Mouse (Mus musculus) MEL (cell line): ENCODE data around the gene Zcchc24. TPM values are rescaled to one million over a fixed set of nuclear protein-coding genes. Genes with fewer than 3 reads are reported as not detected.

Experiments used
- DNase-seq: peaks from one replicate; pipeline ENCODE4 v3.0.0; 2011; ENCODE audit warnings: low read depth, low spot score
- H3K27ac ChIP-seq: 2 replicates; pipeline ENCODE4 v1.5.1; 2012; ENCODE audit warnings: low read depth, mild to moderate bottlenecking, control low read depth, low read length, moderate library complexity; ENCODE audit not compliant: control insufficient read depth
- H3K27me3 ChIP-seq, 2 experiments: fragments of 150-350 bp in 1 of 2; sonication (generic) in 1 of 2; 2 replicates each; pipeline ENCODE4 v1.6.1; 2012; ENCODE audit warnings: low read length in 2 of 2, mild to moderate bottlenecking in 2 of 2, improper control_type of control experiment in 1 of 2, moderate library complexity in 1 of 2; ENCODE audit not compliant: insufficient read depth in 2 of 2, control insufficient read depth in 1 of 2
- H3K36me3 ChIP-seq, 2 experiments: 2 replicates each; pipeline ENCODE4 v1.6.1; 2012 to 2014; ENCODE audit warnings: low read length in 2 of 2, improper control_type of control experiment in 1 of 2, inconsistent platforms in 1 of 2, mild to moderate bottlenecking in 1 of 2; ENCODE audit not compliant: insufficient read depth in 2 of 2, control insufficient read depth in 1 of 2
- H3K4me1 ChIP-seq, 2 experiments: fragments of 150-350 bp in 1 of 2; sonication (generic) in 1 of 2; 2 replicates each; pipeline ENCODE4 v1.6.1; 2012; ENCODE audit warnings: low read length in 2 of 2, improper control_type of control experiment in 1 of 2, mild to moderate bottlenecking in 1 of 2; ENCODE audit not compliant: insufficient read depth in 2 of 2, control insufficient read depth in 1 of 2
- H3K4me3 ChIP-seq, 2 experiments: fragments of 150-350 bp in 1 of 2; sonication (generic) in 1 of 2; 2 replicates each; pipeline ENCODE4 v1.5.1; 2012; ENCODE audit warnings: low read depth in 2 of 2, low read length in 2 of 2, mild to moderate bottlenecking in 2 of 2, moderate library complexity in 2 of 2, control low read depth in 1 of 2, improper control_type of control experiment in 1 of 2; ENCODE audit not compliant: control insufficient read depth in 1 of 2, insufficient read depth in 1 of 2
- H3K79me2 ChIP-seq: 2 replicates; pipeline ENCODE4 v1.6.1; 2012; ENCODE audit warnings: mild to moderate bottlenecking, low read length, moderate library complexity; ENCODE audit not compliant: control insufficient read depth, poor library complexity, insufficient read depth
- H3K9ac ChIP-seq: 2 replicates; pipeline ENCODE4 v1.6.1; 2012; ENCODE audit warnings: low read depth, mild to moderate bottlenecking, control low read depth, low read length, moderate library complexity; ENCODE audit not compliant: control insufficient read depth, poor library complexity, severe bottlenecking
- H3K9me3 ChIP-seq: fragments of 150-350 bp; sonication (generic); replicated peaks from 2 replicates; pipeline ENCODE4 v1.6.1; 2012; ENCODE audit warnings: mild to moderate bottlenecking, low read length, improper control_type of control experiment, moderate library complexity; ENCODE audit not compliant: insufficient read depth
- BHLHE40 ChIP-seq: IDR thresholded peaks from 2 replicates; pipeline ENCODE4 v1.6.1; 2012; ENCODE audit warnings: low read depth, mild to moderate bottlenecking, inconsistent platforms, low read length, improper control_type of control experiment, borderline replicate concordance
- CTCF ChIP-seq, 3 experiments: IDR thresholded peaks in 2 of 3; conservative IDR thresholded peaks in 1 of 3; 2 replicates each; pipeline ENCODE4 v1.5.1; 2011 to 2012; ENCODE audit warnings: low read length in 3 of 3, low read depth in 2 of 3, mild to moderate bottlenecking in 2 of 3, improper control_type of control experiment in 1 of 3, inconsistent platforms in 1 of 3, mixed read lengths in 1 of 3, moderate library complexity in 1 of 3; ENCODE audit not compliant: control insufficient read depth in 1 of 3, insufficient read depth in 1 of 3, poor library complexity in 1 of 3, severe bottlenecking in 1 of 3
- E2F4 ChIP-seq: IDR thresholded peaks from 2 replicates; pipeline ENCODE4 v1.6.1; 2011; ENCODE audit warnings: low read depth, low read length, improper control_type of control experiment, borderline replicate concordance
- ELF1 ChIP-seq: IDR thresholded peaks from 2 replicates; pipeline ENCODE4 v1.6.1; 2014; ENCODE audit warnings: low read depth, mild to moderate bottlenecking, inconsistent platforms, low read length, improper control_type of control experiment, moderate library complexity
- ETS1 ChIP-seq: IDR thresholded peaks from 2 replicates; pipeline ENCODE4 v1.6.1; 2012; ENCODE audit warnings: low read depth, mild to moderate bottlenecking, inconsistent platforms, low read length, improper control_type of control experiment, moderate library complexity
- GATA1 ChIP-seq: IDR thresholded peaks from 2 replicates; pipeline ENCODE4 v1.6.1; 2011; ENCODE audit warnings: low read depth, low read length, improper control_type of control experiment
- HCFC1 ChIP-seq: IDR thresholded peaks from 2 replicates; pipeline ENCODE4 v1.6.1; 2012; ENCODE audit warnings: low read depth, mild to moderate bottlenecking, inconsistent platforms, low read length, improper control_type of control experiment, moderate library complexity
- KAT2A ChIP-seq: conservative IDR thresholded peaks from 2 replicates; pipeline ENCODE4 v1.6.1; 2012; ENCODE audit warnings: low read depth, low read length, improper control_type of control experiment, inconsistent platforms
- MAFK ChIP-seq: IDR thresholded peaks from 2 replicates; pipeline ENCODE4 v1.6.1; 2011; ENCODE audit warnings: low read depth, mild to moderate bottlenecking, low read length, improper control_type of control experiment, borderline replicate concordance
- MAZ ChIP-seq: IDR thresholded peaks from 2 replicates; pipeline ENCODE4 v1.6.1; 2012; ENCODE audit warnings: low read depth, mild to moderate bottlenecking, inconsistent platforms, low read length, improper control_type of control experiment
- MYB ChIP-seq: IDR thresholded peaks from 2 replicates; pipeline ENCODE4 v1.6.1; 2011; ENCODE audit warnings: mild to moderate bottlenecking, low read depth, low read length, improper control_type of control experiment
- NRF1 ChIP-seq: IDR thresholded peaks from 2 replicates; pipeline ENCODE4 v1.6.1; 2014; ENCODE audit warnings: low read depth, mild to moderate bottlenecking, inconsistent platforms, low read length, improper control_type of control experiment, moderate library complexity; ENCODE audit not compliant: poor library complexity, insufficient read depth, severe bottlenecking
- POLR2A ChIP-seq, 2 experiments: IDR thresholded peaks; 2 replicates each; pipeline ENCODE4 v1.6.1; 2011 to 2012; ENCODE audit warnings: low read length in 2 of 2, mild to moderate bottlenecking in 2 of 2, control low read depth in 1 of 2, improper control_type of control experiment in 1 of 2, low read depth in 1 of 2, moderate library complexity in 1 of 2; ENCODE audit not compliant: control insufficient read depth in 1 of 2, insufficient read depth in 1 of 2, poor library complexity in 1 of 2
- POLR2AphosphoS5 ChIP-seq: IDR thresholded peaks from 2 replicates; pipeline ENCODE4 v1.6.1; 2012; ENCODE audit warnings: low read depth, borderline replicate concordance, mild to moderate bottlenecking, inconsistent platforms, low read length, moderate library complexity, mixed read lengths
- SMC3 ChIP-seq: IDR thresholded peaks from 2 replicates; pipeline ENCODE4 v1.6.1; 2011; ENCODE audit warnings: low read depth, low read length, improper control_type of control experiment
- TAL1 ChIP-seq: IDR thresholded peaks from 2 replicates; pipeline ENCODE4 v1.6.1; 2012; ENCODE audit warnings: mild to moderate bottlenecking, inconsistent platforms, low read length, moderate library complexity, mixed read lengths
- USF2 ChIP-seq, 2 experiments: IDR thresholded peaks; 2 replicates each; pipeline ENCODE4 v1.6.1; 2011 to 2012; ENCODE audit warnings: improper control_type of control experiment in 2 of 2, low read length in 2 of 2, borderline replicate concordance in 1 of 2, inconsistent platforms in 1 of 2, low read depth in 1 of 2, mild to moderate bottlenecking in 1 of 2; ENCODE audit not compliant: insufficient read depth in 1 of 2
- ZKSCAN1 ChIP-seq: IDR thresholded peaks from 2 replicates; pipeline ENCODE4 v1.6.1; 2012; ENCODE audit warnings: low read depth, mild to moderate bottlenecking, inconsistent platforms, low read length, improper control_type of control experiment, moderate library complexity
- ZNF384 ChIP-seq: IDR thresholded peaks from 2 replicates; pipeline ENCODE4 v1.6.1; 2012; ENCODE audit warnings: low read depth, mild to moderate bottlenecking, inconsistent platforms, low read length, improper control_type of control experiment
- polyA plus RNA-seq, 2 experiments: library from polyadenylated mRNA; stranded (reverse) in 1 of 2; unstranded in 1 of 2; fragments of >175 nt in 1 of 2; fragments of >200 nt in 1 of 2; gene quantifications; 2 replicates each; pipeline versions ENCODE4 v1.2.1 to v1.2.4; 2012; ENCODE audit warnings: low replicate concordance in 2 of 2, low read depth in 1 of 2; ENCODE audit not compliant: insufficient read length in 2 of 2, insufficient read depth in 1 of 2, missing spikeins in 1 of 2
- total RNA-seq: library from RNA; depleted of rRNA; stranded (reverse); fragments of 300-350 nt; gene quantifications from 2 replicates; pipeline ENCODE4 v1.2.3, GENCODE M21; 2012

The Zcchc24 gene
- total and polyA plus RNA-seq, 3 experiments = 2.3 to 8.7 TPM; not detected in 1

- Histone ChIP-seq H3K79me2 (no peaks in the 10 kb centered on the region), H3K9ac (no peak overlapping the region), H3K4me3 (no peak overlapping the region), H3K9me3 (no peaks in the 10 kb centered on the region), H3K27me3 (peaks cover 0 to 4% of the 10 kb centered on the region in 2 experiments; a peak in 1 of 4 replicates), H3K27ac (no peak overlapping the region), H3K4me1 (no peaks in the 10 kb centered on the region), H3K36me3 (no peaks in the 10 kb centered on the region; a peak in 1 of 4 replicates)
- no peak for DNase-seq
- no peak for TF ChIP-seq BHLHE40
Measured at GRCm38 (mm10) chr14:25686216-25686945, 82.5 kb downstream of the Zcchc24 start.

- no peak for TF ChIP-seq NRF1
- no peak for TF ChIP-seq HCFC1
- TF ChIP-seq ZNF384 = no peak
- TF ChIP-seq CTCF (IDR thresholded peaks at IDR 0.05 in 2 of 3, conservative IDR thresholded peaks at IDR 0.05 in 1 of 3; ENCODE audit: control insufficient read depth in 1 of 3, insufficient read depth in 1 of 3, low read depth in 2 of 3, low read length in 3 of 3, poor library complexity in 1 of 3, severe bottlenecking in 1 of 3) = no peak
- no peak for TF ChIP-seq MYB
- TF ChIP-seq, all 39 proteins: peak for 0
- H3K27me3 ChIP-seq = peaks cover 0 to 4% of the 10 kb centered on the region in 2 experiments; a peak in 3 of 4 replicates
- no peak for DNase-seq
Measured at GRCm38 (mm10) chr14:25682020-25682419, 86.8 kb downstream of the Zcchc24 start.

GRCm38 (mm10) chr14:25679625-25680024 is 89.2 kb downstream of the Zcchc24 start:
- no peak overlapping the region for H3K27ac ChIP-seq
- H3K9me3 ChIP-seq = no peaks in the 10 kb centered on the region
- no peak overlapping the region for H3K9ac ChIP-seq
- no peak overlapping the region for H3K4me3 ChIP-seq
- peaks cover 0 to 4% of the 10 kb centered on the region in 2 experiments; a peak in 3 of 4 replicates for H3K27me3 ChIP-seq
- TF ChIP-seq MAZ (no peak), ELF1 (no peak), E2F4 (no peak), USF2 (IDR thresholded peaks at IDR 0.05; ENCODE audit: borderline replicate concordance in 1 of 2, insufficient read depth in 1 of 2, low read depth in 1 of 2, low read length in 2 of 2) (no peak), POLR2A (IDR thresholded peaks at IDR 0.05; ENCODE audit: control insufficient read depth in 1 of 2, insufficient read depth in 1 of 2, low read depth in 1 of 2, low read length in 2 of 2, poor library complexity in 1 of 2) (no peak), MYB (no peak), KAT2A (no peak), GATA1 (no peak), TAL1 (no peak), SMC3 (no peak), BHLHE40 (no peak), POLR2AphosphoS5 (no peak), NRF1 (no peak), ZKSCAN1 (no peak), ETS1 (no peak), MAFK (no peak)
- TF ChIP-seq, all 39 proteins: peak for 0
- no peak for DNase-seq
- Histone ChIP-seq H3K36me3 (no peaks in the 10 kb centered on the region; a peak in 1 of 4 replicates), H3K4me1 (no peaks in the 10 kb centered on the region), H3K79me2 (no peaks in the 10 kb centered on the region)

More at GRCm38 (mm10) chr14:25682020-25682419, 86.8 kb downstream of the Zcchc24 start:
- Histone ChIP-seq H3K9me3 (no peaks in the 10 kb centered on the region), H3K27ac (no peak overlapping the region), H3K9ac (no peak overlapping the region), H3K36me3 (no peaks in the 10 kb centered on the region; a peak in 1 of 4 replicates), H3K4me3 (no peak overlapping the region), H3K79me2 (no peaks in the 10 kb centered on the region), H3K4me1 (no peaks in the 10 kb centered on the region)
